Mouse (Mus musculus): ENCODE data around the gene Nme7. TPM values are rescaled to one million over a fixed set of nuclear protein-coding genes. Genes with fewer than 3 reads are reported as not detected.

The Nme7 gene
- polyA plus RNA-seq, 1 experiment = 14.8 TPM

GRCm38 (mm10) chr1:164395131-164395780 lies 91.3 kb downstream of the Nme7 start:
- 80% methylated on average over 6 of the region's 6 CpGs for WGBS

DNA sequence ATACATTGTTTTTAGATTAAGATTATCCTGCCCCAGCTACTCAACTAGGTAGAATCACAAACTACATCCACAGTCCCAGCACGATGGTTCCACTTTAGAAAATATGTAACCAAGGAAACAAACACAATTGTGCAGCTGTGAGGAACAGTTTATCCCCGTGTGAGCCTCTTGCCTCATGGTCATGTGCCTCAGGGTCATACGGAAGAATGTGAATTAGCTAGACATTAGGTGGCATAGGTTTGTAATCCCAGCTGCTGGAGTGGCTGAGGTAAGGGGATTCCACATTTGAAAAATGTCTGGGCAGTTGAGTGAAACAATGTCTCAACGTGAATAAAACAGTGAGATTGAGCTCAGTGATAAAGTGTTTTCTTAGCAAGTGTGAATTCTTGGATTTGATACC lies 93.8 kb downstream of the Nme7 start:
- H3K4me3 ChIP-seq (ENCODE audit: insufficient read depth, low read depth, low read length) = no peak overlapping the region
- H3K27ac ChIP-seq (ENCODE audit: insufficient read depth, low read depth, low read length) = no peak overlapping the region
- TF ChIP-seq CTCF (conservative IDR thresholded peaks at IDR 0.05; ENCODE audit: insufficient read depth, insufficient read length, low read depth, low read length) (no peak), POLR2A (IDR thresholded peaks at IDR 0.05; ENCODE audit: low read depth, low read length) (no peak)
- peaks cover 1% of the 10 kb centered on the region; the same call in 1 of the 2 replicates for H3K36me3 ChIP-seq (ENCODE audit: control insufficient read depth, insufficient read depth, low read length)
- no peaks in the 10 kb centered on the region for H3K27me3 ChIP-seq (replicated peaks; ENCODE audit: control insufficient read depth, insufficient read depth, low read length)
- H3K4me1 ChIP-seq (ENCODE audit: control insufficient read depth, insufficient read depth, low read length) = no peaks in the 10 kb centered on the region
- peak; percentile 25 for DNase-seq
- 26% methylated on average over 4 of the region's 4 CpGs for WGBS

More at GRCm38 (mm10) chr1:164395131-164395780, 91.3 kb downstream of the Nme7 start:
- H3K27ac ChIP-seq (ENCODE audit: insufficient read depth, low read depth, low read length) = no peak overlapping the region
- no peak for DNase-seq
- no peak overlapping the region for H3K4me3 ChIP-seq (ENCODE audit: insufficient read depth, low read depth, low read length)
- TF ChIP-seq CTCF (conservative IDR thresholded peaks at IDR 0.05; ENCODE audit: insufficient read depth, insufficient read length, low read depth, low read length) (no peak), POLR2A (IDR thresholded peaks at IDR 0.05; ENCODE audit: low read depth, low read length) (no peak)
- peaks cover 3% of the 10 kb centered on the region; the same call in 1 of the 2 replicates for H3K4me1 ChIP-seq (ENCODE audit: control insufficient read depth, insufficient read depth, low read length)
- no peaks in the 10 kb centered on the region for H3K27me3 ChIP-seq (replicated peaks; ENCODE audit: control insufficient read depth, insufficient read depth, low read length)
- peaks cover 1% of the 10 kb centered on the region; the same call in 1 of the 2 replicates for H3K36me3 ChIP-seq (ENCODE audit: control insufficient read depth, insufficient read depth, low read length)

DNA sequence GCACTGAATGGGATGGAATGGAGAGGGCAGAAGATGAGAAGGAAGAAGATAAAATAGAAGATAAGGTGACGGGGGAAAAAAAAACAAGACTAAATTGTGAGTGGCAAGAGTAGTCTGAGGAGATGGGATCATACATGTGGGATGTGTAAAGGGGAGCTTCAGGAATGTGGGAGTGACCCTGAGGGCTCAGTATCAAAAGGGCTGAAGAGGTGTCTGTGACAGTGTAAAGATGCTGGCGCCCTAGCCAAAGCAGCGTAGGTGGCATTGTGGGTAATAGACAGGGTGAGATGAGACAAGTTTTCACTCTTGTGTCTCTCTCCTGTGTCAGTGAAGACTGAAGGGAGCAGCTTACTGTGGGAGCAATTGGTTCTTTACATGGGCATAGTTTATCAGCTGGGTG lies 95.7 kb downstream of the Nme7 start:
- Histone ChIP-seq H3K4me1 (ENCODE audit: control insufficient read depth, insufficient read depth, low read length) (no peaks in the 10 kb centered on the region), H3K27me3 (replicated peaks; ENCODE audit: control insufficient read depth, insufficient read depth, low read length) (no peaks in the 10 kb centered on the region), H3K4me3 (ENCODE audit: insufficient read depth, low read depth, low read length) (no peak overlapping the region), H3K27ac (ENCODE audit: insufficient read depth, low read depth, low read length) (no peak overlapping the region), H3K36me3 (ENCODE audit: control insufficient read depth, insufficient read depth, low read length) (peaks cover 1% of the 10 kb centered on the region; the same call in 1 of the 2 replicates)
- no peak for DNase-seq
- 97% methylated on average over 3 of the region's 3 CpGs for WGBS
- TF ChIP-seq POLR2A (IDR thresholded peaks at IDR 0.05; ENCODE audit: low read depth, low read length) (no peak), CTCF (conservative IDR thresholded peaks at IDR 0.05; ENCODE audit: insufficient read depth, insufficient read length, low read depth, low read length) (no peak)

DNA sequence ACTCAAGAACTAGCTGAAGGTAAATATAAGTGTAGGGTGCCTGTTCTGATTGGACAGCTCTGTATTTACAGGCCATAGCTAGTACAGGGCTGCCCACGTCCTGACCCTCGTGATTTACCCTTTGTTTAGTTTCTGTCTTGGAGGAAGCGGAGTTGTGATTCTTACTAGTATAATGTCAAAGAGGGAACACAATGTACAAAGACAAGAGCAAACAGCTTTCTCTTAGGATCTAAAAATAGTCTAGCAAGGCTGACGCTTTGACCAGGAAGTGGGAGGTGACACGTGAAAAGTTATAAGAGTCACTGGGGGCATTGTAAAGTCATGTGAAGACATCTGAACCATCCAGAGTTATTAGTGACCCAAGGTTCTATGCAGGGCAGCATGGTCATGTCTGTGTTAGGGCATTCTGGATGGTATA lies 101.5 kb downstream of the Nme7 start:
- H3K27me3 ChIP-seq (replicated peaks; ENCODE audit: control insufficient read depth, insufficient read depth, low read length) = no peaks in the 10 kb centered on the region
- WGBS = 18% methylated on average over 5 of the region's 5 CpGs
- H3K27ac ChIP-seq (ENCODE audit: insufficient read depth, low read depth, low read length) = peak overlapping the region; percentile 76; the same call in 1 of the 2 replicates
- no peaks in the 10 kb centered on the region; the same call in 1 of the 2 replicates for H3K36me3 ChIP-seq (ENCODE audit: control insufficient read depth, insufficient read depth, low read length)
- no peak overlapping the region for H3K4me3 ChIP-seq (ENCODE audit: insufficient read depth, low read depth, low read length)
- TF ChIP-seq CTCF (conservative IDR thresholded peaks at IDR 0.05; ENCODE audit: insufficient read depth, insufficient read length, low read depth, low read length) (no peak), POLR2A (IDR thresholded peaks at IDR 0.05; ENCODE audit: low read depth, low read length) (no peak)
- DNase-seq = peak; percentile 27
- H3K4me1 ChIP-seq (ENCODE audit: control insufficient read depth, insufficient read depth, low read length) = peaks cover 16% of the 10 kb centered on the region

GRCm38 (mm10) chr1:164406506-164406905 lies 102.6 kb downstream of the Nme7 start:
- H3K27ac ChIP-seq (ENCODE audit: insufficient read depth, low read depth, low read length) = peak overlapping the region; percentile 51; the same call in 1 of the 2 replicates
- peak; percentile 62 for DNase-seq
- no peaks in the 10 kb centered on the region for H3K27me3 ChIP-seq (replicated peaks; ENCODE audit: control insufficient read depth, insufficient read depth, low read length)
- TF ChIP-seq POLR2A (IDR thresholded peaks at IDR 0.05; ENCODE audit: low read depth, low read length) = no peak
- TF ChIP-seq CTCF (conservative IDR thresholded peaks at IDR 0.05; ENCODE audit: insufficient read depth, insufficient read length, low read depth, low read length) = no peak
- 51% methylated on average over 5 of the region's 5 CpGs for WGBS
- H3K4me1 ChIP-seq (ENCODE audit: control insufficient read depth, insufficient read depth, low read length) = peaks cover 24% of the 10 kb centered on the region
- no peak overlapping the region for H3K4me3 ChIP-seq (ENCODE audit: insufficient read depth, low read depth, low read length)
- no peaks in the 10 kb centered on the region; the same call in 1 of the 2 replicates for H3K36me3 ChIP-seq (ENCODE audit: control insufficient read depth, insufficient read depth, low read length)

- Histone ChIP-seq H3K27ac (ENCODE audit: insufficient read depth, low read depth, low read length) (no peak overlapping the region), H3K27me3 (replicated peaks; ENCODE audit: control insufficient read depth, insufficient read depth, low read length) (no peaks in the 10 kb centered on the region), H3K4me3 (ENCODE audit: insufficient read depth, low read depth, low read length) (no peak overlapping the region), H3K4me1 (ENCODE audit: control insufficient read depth, insufficient read depth, low read length) (peaks cover 27% of the 10 kb centered on the region), H3K36me3 (ENCODE audit: control insufficient read depth, insufficient read depth, low read length) (no peaks in the 10 kb centered on the region)
- no peak for DNase-seq
- TF ChIP-seq POLR2A (IDR thresholded peaks at IDR 0.05; ENCODE audit: low read depth, low read length) (no peak), CTCF (conservative IDR thresholded peaks at IDR 0.05; ENCODE audit: insufficient read depth, insufficient read length, low read depth, low read length) (no peak)
- 89% methylated on average over 2 of the region's 2 CpGs for WGBS
These were observed 104.7 kb downstream of the Nme7 start for GRCm38 (mm10) chr1:164408655-164409054.

GRCm38 (mm10) chr1:164411306-164411705 lies 107.4 kb downstream of the Nme7 start:
- peaks cover 35% of the 10 kb centered on the region for H3K4me1 ChIP-seq (ENCODE audit: control insufficient read depth, insufficient read depth, low read length)
- H3K36me3 ChIP-seq (ENCODE audit: control insufficient read depth, insufficient read depth, low read length) = no peaks in the 10 kb centered on the region
- H3K4me3 ChIP-seq (ENCODE audit: insufficient read depth, low read depth, low read length) = no peak overlapping the region
- peak overlapping the region; percentile 100 for H3K27ac ChIP-seq (ENCODE audit: insufficient read depth, low read depth, low read length)
- TF ChIP-seq CTCF (conservative IDR thresholded peaks at IDR 0.05; ENCODE audit: insufficient read depth, insufficient read length, low read depth, low read length) (no peak), POLR2A (IDR thresholded peaks at IDR 0.05; ENCODE audit: low read depth, low read length) (no peak)
- 37% methylated on average over 7 of the region's 7 CpGs for WGBS
- DNase-seq = peak; percentile 93
- no peaks in the 10 kb centered on the region for H3K27me3 ChIP-seq (replicated peaks; ENCODE audit: control insufficient read depth, insufficient read depth, low read length)

All from kidney, adult 2 months (tissue).